Mouse (Mus musculus): ENCODE measurements around the gene Gfer.

GRCm38 (mm10) chr17:24733434-24734050, 37.6 kb upstream of the Gfer start:
- TF ChIP-seq CTCF (IDR thresholded peaks at IDR 0.05; ENCODE audit: low read depth, low read length) (no peak), POLR2A (IDR thresholded peaks at IDR 0.05; ENCODE audit: extremely low read depth, insufficient read depth, low read length) (no peak)

Data from liver, adult 2 months (tissue).